Mouse (Mus musculus) forebrain, embryonic 15.5 days (tissue): ENCODE results near the gene Dnajb8. TPM values are rescaled to one million over a fixed set of nuclear protein-coding genes. Genes with fewer than 3 reads are reported as not detected.

Source experiments
- ATAC-seq: fragments of 200-750 bp; cut with Nextera tagmentation; replicated peaks from 2 replicates; pipeline ENCODE4 v1.8.0; 2017; ENCODE audit warnings: mild to moderate bottlenecking, moderate TSS enrichment, moderate library complexity
- H3K27ac ChIP-seq: fragments of 300-500 bp; sonication (generic); replicated peaks from 2 replicates; pipeline ENCODE4 v1.5.1; 2015; ENCODE audit warnings: mild to moderate bottlenecking, inconsistent platforms
- H3K27me3 ChIP-seq: fragments of 300-500 bp; sonication (generic); 2 replicates; pipeline ENCODE4 v1.6.1; 2015; ENCODE audit warnings: inconsistent platforms
- H3K36me3 ChIP-seq: fragments of 300-500 bp; sonication (generic); 2 replicates; pipeline ENCODE4 v1.6.1; 2015; ENCODE audit warnings: mild to moderate bottlenecking, inconsistent platforms
- H3K4me1 ChIP-seq: fragments of 300-500 bp; sonication (generic); 2 replicates; pipeline ENCODE4 v1.6.1; 2015; ENCODE audit warnings: inconsistent platforms
- H3K4me2 ChIP-seq: fragments of 300-500 bp; sonication (generic); replicated peaks from 2 replicates; pipeline ENCODE4 v1.6.1; 2015; ENCODE audit warnings: mild to moderate bottlenecking, inconsistent platforms
- H3K4me3 ChIP-seq: fragments of 300-500 bp; sonication (generic); 2 replicates; pipeline ENCODE4 v1.5.1; 2015; ENCODE audit warnings: mild to moderate bottlenecking, inconsistent platforms
- H3K9ac ChIP-seq: fragments of 300-500 bp; sonication (generic); replicated peaks from 2 replicates; pipeline ENCODE4 v1.6.1; 2015; ENCODE audit warnings: mild to moderate bottlenecking, inconsistent platforms
- H3K9me3 ChIP-seq: fragments of 300-500 bp; sonication (generic); 2 replicates; pipeline ENCODE4 v1.6.1; 2016; ENCODE audit warnings: inconsistent platforms
- WGBS: fragments of 180-500 bp; shearing (Covaris S2); methylation state at CpG from one replicate; pipeline ENCODE4 v1.1.7; 2015; ENCODE audit warnings: mixed read lengths; 5-methylcytosine and 5-hydroxymethylcytosine counted together
- polyA plus RNA-seq: library from polyadenylated mRNA; unstranded; fragments of >200 nt; fragmentation: Nextera tagmentation; extraction: Ambion mirVana; gene quantifications from 2 replicates; pipeline ENCODE4 v1.2.1, GENCODE M21; 2015

Dnajb8 gene
- polyA plus RNA-seq, 1 experiment from 2014 or later, result not detected

DNA sequence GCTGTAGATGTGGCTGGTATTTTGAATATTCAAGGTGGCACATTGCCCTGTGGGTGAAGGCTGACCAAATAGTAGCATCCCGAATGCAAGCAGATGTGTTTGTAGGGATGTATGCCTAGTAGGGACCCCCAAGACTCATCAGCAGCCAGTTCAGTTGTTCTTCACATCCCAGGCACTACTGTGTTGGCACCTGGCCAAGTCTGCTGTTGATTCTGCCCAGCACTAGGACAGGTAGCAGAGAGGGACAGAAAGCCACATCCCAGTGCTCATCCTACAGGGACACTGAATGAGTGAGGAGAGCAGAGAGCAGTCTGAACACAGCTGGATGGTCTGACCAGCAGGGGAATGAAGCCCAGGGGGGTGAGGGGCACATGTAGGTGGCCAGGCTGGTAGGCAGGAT lies 27.2 kb downstream of the Dnajb8 start:
- Histone ChIP-seq H3K9ac (no peak overlapping the region), H3K36me3 (no peaks in the 10 kb centered on the region), H3K27me3 (no peaks in the 10 kb centered on the region), H3K4me2 (no peak overlapping the region), H3K27ac (no peak overlapping the region), H3K9me3 (no peaks in the 10 kb centered on the region), H3K4me1 (no peaks in the 10 kb centered on the region), H3K4me3 (no peak overlapping the region)
- 81% methylated on average over 1 of the region's 1 CpGs for WGBS
- no peak for ATAC-seq

DNA sequence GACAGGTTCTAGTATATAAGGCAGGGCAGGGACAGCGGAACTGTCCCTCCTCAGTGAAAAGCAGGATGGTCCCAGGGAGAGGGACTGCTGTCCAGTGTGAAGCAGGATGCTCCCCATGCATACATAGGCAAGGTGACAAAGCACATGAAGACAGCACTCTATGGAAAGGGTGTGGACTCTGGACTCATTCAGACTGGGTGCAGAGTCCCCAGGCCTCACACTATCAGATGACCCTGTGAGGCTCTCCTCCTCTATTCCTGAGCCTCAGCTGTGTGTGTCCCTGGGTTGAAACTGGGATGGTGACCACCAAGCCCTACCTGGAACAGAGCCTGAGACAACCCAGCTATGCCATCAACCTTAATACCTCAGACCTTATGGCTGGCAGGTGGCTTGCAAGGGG lies 29.3 kb downstream of the Dnajb8 start:
- Histone ChIP-seq H3K4me3 (no peak overlapping the region), H3K27me3 (no peaks in the 10 kb centered on the region), H3K9ac (no peak overlapping the region), H3K4me1 (no peaks in the 10 kb centered on the region), H3K36me3 (no peaks in the 10 kb centered on the region), H3K27ac (no peak overlapping the region), H3K9me3 (no peaks in the 10 kb centered on the region), H3K4me2 (no peak overlapping the region)
- WGBS, result 95% methylated on average over 1 of the region's 1 CpGs
- ATAC-seq, result no peak

DNA sequence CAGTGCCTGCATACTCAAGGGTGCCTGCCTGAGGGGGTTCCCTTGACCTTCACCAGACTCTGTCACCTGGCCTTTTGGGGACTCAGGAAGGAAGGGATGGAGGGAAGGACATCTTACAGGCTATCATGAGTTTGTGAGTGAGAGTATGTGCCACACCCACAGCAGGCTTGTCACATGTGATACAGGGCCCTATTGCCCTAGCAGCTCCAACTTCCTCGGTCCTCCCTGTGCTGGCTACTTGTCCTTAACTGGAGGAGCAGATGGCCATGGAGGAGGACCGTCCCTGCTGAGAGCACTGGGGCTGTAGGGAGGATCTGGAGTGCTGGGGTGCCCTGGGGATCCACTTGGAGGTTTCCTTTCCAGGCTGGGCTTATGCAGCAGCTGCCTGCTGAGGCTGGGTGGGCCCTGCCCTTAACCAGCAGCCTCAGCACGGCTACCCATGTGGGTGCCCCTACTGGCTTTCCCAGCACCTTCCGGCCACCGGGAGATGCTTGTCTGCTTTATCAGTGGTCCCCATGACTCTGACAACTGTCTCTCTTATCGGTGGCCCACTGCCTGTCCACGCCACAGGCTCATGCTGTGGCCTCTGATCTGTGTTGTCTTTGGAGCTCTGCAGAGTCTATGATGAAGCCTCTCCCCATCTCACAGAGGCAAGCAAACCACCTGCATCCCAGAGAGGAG lies 29.9 kb downstream of the Dnajb8 start:
- no peak overlapping the region for H3K4me3 ChIP-seq
- no peak overlapping the region for H3K27ac ChIP-seq
- no peaks in the 10 kb centered on the region for H3K9me3 ChIP-seq
- 80% methylated on average over 7 of the region's 7 CpGs for WGBS
- H3K9ac ChIP-seq, result no peak overlapping the region
- no peak overlapping the region for H3K4me2 ChIP-seq
- H3K4me1 ChIP-seq, result no peaks in the 10 kb centered on the region
- ATAC-seq, result no peak
- H3K36me3 ChIP-seq, result no peaks in the 10 kb centered on the region
- no peaks in the 10 kb centered on the region for H3K27me3 ChIP-seq

DNA sequence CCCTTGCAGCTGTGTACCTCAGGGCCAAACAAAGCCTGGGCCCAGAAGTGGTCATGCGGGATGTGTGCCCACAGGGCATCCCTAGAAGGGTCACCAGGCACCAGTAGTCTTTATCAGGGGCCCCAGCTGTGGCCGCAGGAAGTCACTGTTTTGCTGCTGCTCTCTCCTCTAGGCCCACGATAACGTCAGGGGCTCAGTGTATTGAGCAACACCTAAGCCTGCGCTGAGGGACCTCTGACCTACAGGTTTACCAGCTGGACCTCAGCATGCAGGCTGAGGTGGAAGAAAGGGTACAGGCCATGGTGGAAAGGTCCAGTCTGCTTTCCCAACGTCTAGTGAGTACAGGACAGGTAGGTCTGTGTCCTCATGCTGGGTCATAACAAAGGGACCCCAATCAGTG lies 32.0 kb downstream of the Dnajb8 start:
- 81% methylated on average over 6 of the region's 6 CpGs for WGBS
- Histone ChIP-seq H3K9ac (no peak overlapping the region), H3K27me3 (no peaks in the 10 kb centered on the region), H3K4me3 (no peak overlapping the region), H3K9me3 (no peaks in the 10 kb centered on the region), H3K27ac (no peak overlapping the region), H3K4me2 (no peak overlapping the region), H3K36me3 (no peaks in the 10 kb centered on the region), H3K4me1 (no peaks in the 10 kb centered on the region)
- no peak for ATAC-seq

DNA sequence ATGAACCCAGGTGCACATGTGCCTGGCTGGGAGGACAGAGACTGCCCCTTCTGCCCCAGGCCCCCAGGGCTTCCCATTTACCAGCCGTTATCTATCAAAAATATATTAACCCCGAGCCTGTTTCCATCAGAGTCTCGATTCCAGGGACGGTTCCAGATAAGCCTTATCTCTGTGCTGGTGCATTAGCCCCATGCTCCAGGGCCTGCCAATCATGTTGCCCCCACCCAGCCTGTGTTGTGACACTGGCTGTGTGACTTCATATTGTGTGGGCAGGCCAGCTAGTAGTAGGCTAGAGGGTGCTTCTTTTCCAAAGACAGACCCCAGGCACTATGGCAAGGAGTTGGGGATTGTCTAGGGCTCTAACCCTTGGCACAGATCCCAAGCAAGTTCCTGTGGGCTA lies 33.4 kb downstream of the Dnajb8 start:
- Histone ChIP-seq H3K9me3 (no peaks in the 10 kb centered on the region), H3K27ac (no peak overlapping the region), H3K4me3 (no peak overlapping the region), H3K9ac (no peak overlapping the region), H3K36me3 (no peaks in the 10 kb centered on the region), H3K4me2 (no peak overlapping the region), H3K4me1 (no peaks in the 10 kb centered on the region), H3K27me3 (no peaks in the 10 kb centered on the region)
- WGBS, result 92% methylated on average over 4 of the region's 4 CpGs
- no peak for ATAC-seq

DNA sequence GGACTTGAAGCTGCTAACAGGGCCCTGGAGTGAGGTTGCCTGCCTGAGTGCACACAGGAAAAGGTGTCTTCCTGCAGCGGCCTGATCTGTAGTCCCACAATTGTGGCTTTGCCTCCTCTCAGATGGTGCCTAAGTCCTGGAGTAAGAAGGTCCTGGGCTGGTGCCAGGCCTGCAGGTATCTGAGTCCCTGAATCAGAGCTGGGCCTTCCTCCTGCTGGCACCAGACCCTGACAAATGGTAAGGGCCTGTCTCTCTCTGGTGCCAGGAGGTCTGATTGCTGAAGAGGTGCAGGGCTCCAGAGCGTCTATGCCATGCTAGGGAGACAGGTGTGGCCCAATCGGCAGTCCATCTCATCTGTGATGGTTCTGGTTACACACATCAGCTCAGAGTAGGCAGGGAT lies 37.6 kb downstream of the Dnajb8 start:
- 98% methylated on average over 3 of the region's 3 CpGs for WGBS
- Histone ChIP-seq H3K27me3 (no peaks in the 10 kb centered on the region), H3K9me3 (no peaks in the 10 kb centered on the region), H3K4me2 (no peak overlapping the region), H3K36me3 (no peaks in the 10 kb centered on the region), H3K27ac (no peak overlapping the region), H3K9ac (no peak overlapping the region), H3K4me1 (peaks cover 7% of the 10 kb centered on the region), H3K4me3 (no peak overlapping the region)
- ATAC-seq, result no peak

DNA sequence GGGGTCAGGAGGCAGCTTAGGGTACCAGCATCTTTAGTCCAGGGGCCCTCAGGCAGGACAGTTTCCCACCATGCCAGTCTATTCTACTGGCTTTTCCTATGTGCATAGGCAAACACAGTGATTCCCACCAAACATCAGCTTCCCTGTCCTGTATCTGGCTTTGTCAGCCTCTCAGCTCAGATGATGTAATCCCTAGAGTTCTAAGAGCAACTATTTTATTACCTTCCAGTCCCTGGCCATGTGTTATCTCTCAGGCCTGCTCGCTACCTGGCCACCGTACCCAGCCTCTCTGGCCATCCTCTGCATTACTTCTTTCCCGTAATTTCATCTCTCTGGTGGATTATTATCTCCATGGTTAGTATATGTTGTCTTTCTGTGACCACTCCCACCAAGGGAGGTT lies 38.6 kb downstream of the Dnajb8 start:
- Histone ChIP-seq H3K4me1 (peaks cover 7% of the 10 kb centered on the region), H3K36me3 (no peaks in the 10 kb centered on the region)
- 96% methylated on average over 3 of the region's 3 CpGs for WGBS

DNA sequence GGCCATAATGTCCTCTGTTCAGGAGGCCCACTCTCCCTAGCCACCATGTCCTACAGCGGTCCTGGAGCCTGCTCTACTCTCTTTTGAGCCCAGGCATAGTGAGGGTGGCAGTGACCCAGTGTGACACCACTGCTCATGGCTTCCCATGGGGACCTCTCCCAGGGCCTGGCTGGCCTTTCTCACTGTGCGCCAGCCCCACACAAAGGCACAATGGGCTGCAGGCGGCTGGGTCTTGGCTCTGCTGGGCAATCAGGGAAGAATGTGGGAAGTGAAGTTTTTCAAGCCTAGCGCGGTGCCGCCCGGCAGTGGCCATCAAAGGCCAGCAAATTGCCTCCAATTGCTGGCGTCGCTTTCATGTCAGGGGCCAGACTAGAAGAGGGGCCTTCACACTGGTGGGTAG lies 40.1 kb downstream of the Dnajb8 start:
- Histone ChIP-seq H3K36me3 (no peaks in the 10 kb centered on the region), H3K4me1 (peaks cover 7% of the 10 kb centered on the region), H3K4me2 (no peak overlapping the region), H3K27ac (no peak overlapping the region), H3K9me3 (no peaks in the 10 kb centered on the region), H3K4me3 (no peak overlapping the region), H3K9ac (no peak overlapping the region), H3K27me3 (no peaks in the 10 kb centered on the region)
- WGBS, result 23% methylated on average over 9 of the region's 9 CpGs
- no peak; the same call in 1 of the 2 replicates for ATAC-seq

More for the DNA sequence above, 38.6 kb downstream of the Dnajb8 start:
- no peak overlapping the region for H3K4me3 ChIP-seq
- no peak overlapping the region for H3K9ac ChIP-seq
- no peak overlapping the region for H3K27ac ChIP-seq
- ATAC-seq, result no peak
- H3K27me3 ChIP-seq, result no peaks in the 10 kb centered on the region
- no peaks in the 10 kb centered on the region for H3K9me3 ChIP-seq
- no peak overlapping the region for H3K4me2 ChIP-seq

DNA sequence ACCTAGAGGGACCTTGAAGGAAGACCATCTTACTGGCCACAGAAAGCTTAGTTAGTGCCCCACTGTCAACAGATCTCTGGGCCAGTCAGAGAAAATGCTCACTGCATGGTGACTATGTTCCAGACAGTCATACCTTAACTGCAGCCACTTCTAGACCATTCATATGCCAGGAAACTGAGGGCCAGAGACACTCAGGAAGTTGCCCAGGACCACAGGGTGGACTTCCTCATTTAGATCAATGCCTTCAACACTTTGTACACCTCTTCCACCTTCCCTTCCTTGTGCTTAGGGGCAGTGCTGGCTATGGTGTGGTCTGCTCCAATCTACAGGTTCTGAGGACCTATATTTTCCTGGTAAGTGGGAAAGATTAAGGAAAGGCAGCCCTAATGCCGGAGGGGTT lies 43.3 kb downstream of the Dnajb8 start:
- H3K4me2 ChIP-seq, result no peak overlapping the region
- WGBS, result 100% methylated on average over 1 of the region's 1 CpGs
- no peak for ATAC-seq
- no peaks in the 10 kb centered on the region for H3K9me3 ChIP-seq
- no peaks in the 10 kb centered on the region for H3K36me3 ChIP-seq
- peaks cover 7% of the 10 kb centered on the region for H3K4me1 ChIP-seq
- H3K27ac ChIP-seq, result no peak overlapping the region
- no peak overlapping the region for H3K4me3 ChIP-seq
- no peaks in the 10 kb centered on the region for H3K27me3 ChIP-seq
- no peak overlapping the region for H3K9ac ChIP-seq

DNA sequence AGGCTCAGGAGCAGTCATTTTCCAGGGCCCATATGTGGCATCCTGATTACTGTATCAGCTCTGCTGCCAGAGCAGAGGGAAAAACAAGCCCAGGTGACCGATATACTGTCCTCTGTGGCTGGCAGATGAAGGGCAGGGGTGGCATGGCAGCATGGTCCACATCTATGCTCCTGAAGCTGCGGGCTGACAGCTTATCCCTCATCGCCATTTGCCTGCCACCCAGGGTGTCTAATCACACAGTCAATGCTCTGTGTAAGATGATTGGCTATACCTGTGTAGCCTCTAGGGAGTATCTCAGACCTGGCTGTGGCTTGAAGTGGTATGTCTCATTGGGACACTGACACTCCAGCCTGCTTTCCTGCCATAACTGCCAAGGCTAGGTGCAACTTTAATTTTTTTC lies 44.0 kb downstream of the Dnajb8 start:
- H3K27ac ChIP-seq, result no peak overlapping the region
- no peak for ATAC-seq
- WGBS, result 79% methylated on average over 3 of the region's 3 CpGs
- no peaks in the 10 kb centered on the region for H3K9me3 ChIP-seq
- H3K4me1 ChIP-seq, result peaks cover 7% of the 10 kb centered on the region
- H3K4me3 ChIP-seq, result no peak overlapping the region
- no peak overlapping the region for H3K9ac ChIP-seq
- H3K27me3 ChIP-seq, result no peaks in the 10 kb centered on the region
- H3K36me3 ChIP-seq, result no peaks in the 10 kb centered on the region
- H3K4me2 ChIP-seq, result no peak overlapping the region

DNA sequence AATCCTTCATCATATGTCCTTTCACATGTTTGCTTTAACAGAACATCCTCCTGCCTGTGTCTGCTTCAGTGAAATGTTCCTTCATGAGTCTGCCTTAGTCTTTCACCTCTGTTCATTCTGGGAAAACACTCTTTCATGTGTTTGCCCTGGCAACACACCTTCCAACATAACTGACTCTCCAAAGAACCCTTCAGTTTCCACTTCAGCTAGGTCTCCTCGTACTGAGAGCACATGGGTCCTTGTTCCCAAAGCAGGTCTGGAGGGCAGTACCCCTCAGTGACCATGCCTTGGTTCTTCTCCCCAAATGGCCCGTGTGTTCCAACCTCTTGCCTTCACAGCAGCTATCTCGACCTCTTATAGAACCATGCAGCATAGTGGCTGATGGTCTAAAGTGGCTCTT lies 45.0 kb downstream of the Dnajb8 start:
- Histone ChIP-seq H3K4me3 (no peak overlapping the region), H3K27me3 (no peaks in the 10 kb centered on the region), H3K27ac (no peak overlapping the region), H3K4me1 (peaks cover 12% of the 10 kb centered on the region), H3K9ac (no peak overlapping the region), H3K9me3 (no peaks in the 10 kb centered on the region), H3K36me3 (no peaks in the 10 kb centered on the region), H3K4me2 (no peak overlapping the region)
- ATAC-seq, result no peak
- 86% methylated on average over 3 of the region's 3 CpGs for WGBS

DNA sequence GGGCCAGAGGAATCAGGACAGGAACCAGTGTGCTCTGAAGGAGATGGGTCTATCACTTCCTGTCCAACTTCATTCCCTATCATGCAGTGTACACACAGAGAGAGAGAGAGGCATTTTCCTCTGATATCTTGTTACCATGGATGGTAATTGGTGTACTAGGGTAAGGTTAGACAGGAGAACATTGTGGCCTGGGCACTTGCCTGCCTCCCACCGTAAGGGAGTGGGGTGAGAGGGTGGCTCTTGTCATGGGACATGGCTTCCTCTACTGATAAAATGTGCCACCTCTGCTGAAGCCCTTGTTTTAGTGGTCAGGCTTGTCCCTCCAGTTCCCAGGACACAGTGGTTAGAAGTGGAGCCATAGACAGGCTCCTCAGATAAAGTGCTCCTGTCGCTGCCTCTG lies 45.9 kb downstream of the Dnajb8 start:
- no peaks in the 10 kb centered on the region for H3K9me3 ChIP-seq
- no peak overlapping the region for H3K4me2 ChIP-seq
- no peaks in the 10 kb centered on the region for H3K36me3 ChIP-seq
- no peak for ATAC-seq
- no peak overlapping the region for H3K4me3 ChIP-seq
- H3K27ac ChIP-seq, result no peak overlapping the region
- peaks cover 6% of the 10 kb centered on the region for H3K4me1 ChIP-seq
- no peak overlapping the region for H3K9ac ChIP-seq
- 87% methylated on average over 2 of the region's 2 CpGs for WGBS
- no peaks in the 10 kb centered on the region for H3K27me3 ChIP-seq

DNA sequence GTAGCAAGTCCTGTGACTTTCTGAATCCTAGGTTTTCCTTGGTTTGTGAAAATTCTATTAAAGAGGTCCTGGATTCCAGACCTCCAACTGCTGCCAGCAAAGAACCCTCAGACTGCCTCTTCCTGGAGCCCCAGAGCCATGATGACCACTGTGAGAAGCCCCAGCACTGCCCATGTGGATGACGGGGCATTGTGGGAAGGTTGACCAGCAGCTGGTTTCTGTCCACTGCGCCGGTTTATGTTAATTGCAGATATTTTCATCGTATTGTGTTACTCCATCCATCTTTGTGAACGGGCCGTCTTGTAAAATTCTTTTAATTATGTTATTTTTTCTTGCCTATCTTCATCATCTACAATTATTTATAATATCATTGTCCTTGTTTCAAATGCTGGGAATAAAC lies 52.6 kb downstream of the Dnajb8 start:
- H3K4me3 ChIP-seq, result no peak overlapping the region
- no peaks in the 10 kb centered on the region for H3K9me3 ChIP-seq
- ATAC-seq, result no peak
- no peak overlapping the region for H3K27ac ChIP-seq
- no peak overlapping the region for H3K9ac ChIP-seq
- no peak overlapping the region for H3K4me2 ChIP-seq
- no peaks in the 10 kb centered on the region for H3K36me3 ChIP-seq
- WGBS, result 91% methylated on average over 6 of the region's 6 CpGs
- peaks cover 6% of the 10 kb centered on the region for H3K4me1 ChIP-seq
- no peaks in the 10 kb centered on the region for H3K27me3 ChIP-seq
